Mouse (Mus musculus) hindbrain, embryonic 14.5 days (tissue): ENCODE measurements around the gene Fbxo28. TPM values are rescaled to one million over a fixed set of nuclear protein-coding genes. Genes with fewer than 3 reads are reported as not detected.
A peak's percentile ranks its signal among the peaks of the same experiment; 100 is the strongest.

Experiments
- ATAC-seq: fragments of 200-750 bp; cut with Nextera tagmentation; 2 replicates; pipeline ENCODE4 v1.8.0; 2017; ENCODE audit warnings: moderate number of reproducible peaks, mild to moderate bottlenecking, moderate TSS enrichment, moderate library complexity; ENCODE audit not compliant: low FRiP score
- DNase-seq: peaks from one replicate; pipeline ENCODE4 v3.0.0-alpha.2; 2015; ENCODE audit warnings: low spot score
- H3K27ac ChIP-seq: fragments of 300-500 bp; sonication (generic); 2 replicates; pipeline ENCODE4 v1.5.1; 2014; ENCODE audit warnings: mild to moderate bottlenecking, moderate library complexity
- H3K27me3 ChIP-seq: fragments of 300-500 bp; sonication (generic); 2 replicates; pipeline ENCODE4 v1.6.1; 2014; ENCODE audit warnings: mild to moderate bottlenecking, low read length, mixed read lengths; ENCODE audit not compliant: control insufficient read depth, insufficient read depth
- H3K36me3 ChIP-seq: fragments of 300-500 bp; sonication (generic); replicated peaks from 2 replicates; pipeline ENCODE4 v1.6.1; 2014; ENCODE audit not compliant: control insufficient read depth, insufficient read depth
- H3K4me1 ChIP-seq: fragments of 300-500 bp; sonication (generic); replicated peaks from 2 replicates; pipeline ENCODE4 v1.6.1; 2014; ENCODE audit warnings: antibody characterized with exemption, low read length, mixed read lengths; ENCODE audit not compliant: control insufficient read depth, insufficient read depth
- H3K4me2 ChIP-seq: fragments of 300-500 bp; sonication (generic); replicated peaks from 2 replicates; pipeline ENCODE4 v1.6.1; 2014; ENCODE audit warnings: mild to moderate bottlenecking, moderate library complexity
- H3K4me3 ChIP-seq: fragments of 300-500 bp; sonication (generic); replicated peaks from 2 replicates; pipeline ENCODE4 v1.5.1; 2014; ENCODE audit warnings: mild to moderate bottlenecking, low read length
- H3K9ac ChIP-seq: fragments of 300-500 bp; sonication (generic); 2 replicates; pipeline ENCODE4 v1.6.1; 2014
- H3K9me3 ChIP-seq: fragments of 300-500 bp; sonication (generic); 2 replicates; pipeline ENCODE4 v1.6.1; 2016; ENCODE audit warnings: low read length; ENCODE audit not compliant: control insufficient read depth
- WGBS: fragments of 180-500 bp; shearing (Covaris S2); extraction: QIAGEN DNeasy Blood & Tissue Kit; methylation state at CpG from one replicate; pipeline ENCODE4 v1.1.7; 2014; 5-methylcytosine and 5-hydroxymethylcytosine counted together
- polyA plus RNA-seq: library from polyadenylated mRNA; unstranded; fragments of >200 nt; fragmentation: Nextera tagmentation; extraction: Ambion mirVana; gene quantifications from 2 replicates; pipeline ENCODE4 v1.2.1, GENCODE M21; 2014

Fbxo28 gene
- polyA plus RNA-seq, 1 experiment from 2014 or later, result 35.8 TPM

GRCm38 (mm10) chr1:182332090-182333034 is 9.1 kb downstream of the Fbxo28 start:
- Histone ChIP-seq H3K4me3 (no peak overlapping the region), H3K36me3 (peaks cover 33% of the 10 kb centered on the region), H3K27me3 (no peaks in the 10 kb centered on the region), H3K27ac (peak overlapping the region; percentile 51; the same call in 1 of the 2 replicates), H3K9ac (0 out of 2 replicates have a peak overlapping the region, but pooled peaks have one; percentile 20), H3K4me1 (peaks cover 10% of the 10 kb centered on the region; the same call in 1 of the 2 replicates), H3K9me3 (no peaks in the 10 kb centered on the region), H3K4me2 (no peak overlapping the region)
- ATAC-seq (no peak; the same call in 1 of the 2 replicates), DNase-seq (no peak)
- 92% methylated on average over 5 of the region's 5 CpGs for WGBS

- DNase-seq (no peak), ATAC-seq (no peak)
- H3K27ac ChIP-seq, result no peak overlapping the region
- H3K36me3 ChIP-seq, result peaks cover 86% of the 10 kb centered on the region
- H3K27me3 ChIP-seq, result no peaks in the 10 kb centered on the region
- H3K9me3 ChIP-seq, result no peaks in the 10 kb centered on the region
- no peak overlapping the region for H3K4me2 ChIP-seq
- no peaks in the 10 kb centered on the region for H3K4me1 ChIP-seq
- H3K4me3 ChIP-seq, result no peak overlapping the region
- 97% methylated on average over 1 of the region's 1 CpGs for WGBS
- no peak overlapping the region for H3K9ac ChIP-seq
Observed at GRCm38 (mm10) chr1:182325919-182326318, 15.5 kb downstream of the Fbxo28 start.

GRCm38 (mm10) chr1:182324552-182324951 is 16.9 kb downstream of the Fbxo28 start:
- 96% methylated on average over 7 of the region's 7 CpGs for WGBS
- no peak for ATAC-seq

GRCm38 (mm10) chr1:182323139-182323538 is 18.3 kb downstream of the Fbxo28 start:
- no peak overlapping the region for H3K4me3 ChIP-seq
- no peaks in the 10 kb centered on the region for H3K9me3 ChIP-seq
- peaks cover 92% of the 10 kb centered on the region for H3K36me3 ChIP-seq
- H3K4me1 ChIP-seq, result no peaks in the 10 kb centered on the region
- no peak overlapping the region for H3K9ac ChIP-seq
- no peak overlapping the region for H3K27ac ChIP-seq
- ATAC-seq (no peak), DNase-seq (no peak)
- no peak overlapping the region for H3K4me2 ChIP-seq
- H3K27me3 ChIP-seq, result no peaks in the 10 kb centered on the region
- 96% methylated on average over 3 of the region's 3 CpGs for WGBS

More at GRCm38 (mm10) chr1:182324552-182324951, 16.9 kb downstream of the Fbxo28 start:
- no peaks in the 10 kb centered on the region for H3K4me1 ChIP-seq
- no peak for DNase-seq
- no peaks in the 10 kb centered on the region for H3K9me3 ChIP-seq
- H3K36me3 ChIP-seq, result peaks cover 90% of the 10 kb centered on the region
- no peak overlapping the region for H3K27ac ChIP-seq
- H3K9ac ChIP-seq, result no peak overlapping the region
- no peak overlapping the region for H3K4me2 ChIP-seq
- H3K4me3 ChIP-seq, result no peak overlapping the region
- no peaks in the 10 kb centered on the region for H3K27me3 ChIP-seq

- ATAC-seq, result no peak
- Histone ChIP-seq H3K9ac (no peak overlapping the region), H3K9me3 (0 out of 2 replicates have a peak, but pooled peaks cover 4% of the 10 kb centered on the region), H3K4me1 (no peaks in the 10 kb centered on the region), H3K36me3 (peaks cover 60% of the 10 kb centered on the region), H3K27ac (no peak overlapping the region), H3K4me2 (no peak overlapping the region), H3K27me3 (no peaks in the 10 kb centered on the region), H3K4me3 (no peak overlapping the region)
- 96% methylated on average over 5 of the region's 5 CpGs for whole genome bisulfite sequencing
- DNase-seq, result no peak
Observed at GRCm38 (mm10) chr1:182314201-182314600, 27.2 kb downstream of the Fbxo28 start.

GRCm38 (mm10) chr1:182313181-182313580 is 28.2 kb downstream of the Fbxo28 start:
- Histone ChIP-seq H3K4me2 (no peak overlapping the region), H3K27ac (no peak overlapping the region), H3K36me3 (peaks cover 51% of the 10 kb centered on the region), H3K9me3 (0 out of 2 replicates have a peak, but pooled peaks cover 4% of the 10 kb centered on the region), H3K4me1 (no peaks in the 10 kb centered on the region), H3K4me3 (no peak overlapping the region), H3K27me3 (no peaks in the 10 kb centered on the region), H3K9ac (no peak overlapping the region)
- DNase-seq (no peak), ATAC-seq (no peak)
- WGBS, result 94% methylated on average over 8 of the region's 8 CpGs

GRCm38 (mm10) chr1:182311376-182311775 is 30.1 kb downstream of the Fbxo28 start:
- Histone ChIP-seq H3K9me3 (0 out of 2 replicates have a peak, but pooled peaks cover 4% of the 10 kb centered on the region), H3K27me3 (no peaks in the 10 kb centered on the region), H3K9ac (no peak overlapping the region), H3K36me3 (peaks cover 34% of the 10 kb centered on the region), H3K4me2 (no peak overlapping the region), H3K27ac (no peak overlapping the region), H3K4me3 (no peak overlapping the region), H3K4me1 (no peaks in the 10 kb centered on the region)
- 97% methylated on average over 5 of the region's 5 CpGs for WGBS
- ATAC-seq (no peak), DNase-seq (no peak)

- Histone ChIP-seq H3K4me3 (no peak overlapping the region), H3K4me2 (no peak overlapping the region), H3K9me3 (0 out of 2 replicates have a peak, but pooled peaks cover 4% of the 10 kb centered on the region), H3K36me3 (peaks cover 24% of the 10 kb centered on the region), H3K27me3 (no peaks in the 10 kb centered on the region), H3K27ac (no peak overlapping the region), H3K9ac (no peak overlapping the region), H3K4me1 (no peaks in the 10 kb centered on the region)
- ATAC-seq (no peak), DNase-seq (no peak)
- 90% methylated on average over 2 of the region's 2 CpGs for WGBS
Observed at GRCm38 (mm10) chr1:182310316-182310715, 31.1 kb downstream of the Fbxo28 start.

- 71% methylated on average over 5 of the region's 5 CpGs for WGBS
- Histone ChIP-seq H3K27ac (no peak overlapping the region), H3K27me3 (no peaks in the 10 kb centered on the region), H3K4me1 (no peaks in the 10 kb centered on the region), H3K4me3 (no peak overlapping the region), H3K36me3 (peaks cover 15% of the 10 kb centered on the region), H3K9me3 (0 out of 2 replicates have a peak, but pooled peaks cover 4% of the 10 kb centered on the region), H3K4me2 (no peak overlapping the region), H3K9ac (no peak overlapping the region)
- no peak for DNase-seq
- ATAC-seq, result no peak
Observed at GRCm38 (mm10) chr1:182309403-182309802, 32.0 kb downstream of the Fbxo28 start.
